Mouse (Mus musculus): Measurements from ENCODE around the gene Celf5. TPM values are rescaled to one million over a fixed set of nuclear protein-coding genes. Genes with fewer than 3 reads are reported as not detected.
"Not testable (repeated sequence)": the region's sequence is repeated elsewhere in the genome, so short reads cannot be mapped to it uniquely, and the experiment has no call there.

The Celf5 gene
- total and polyA plus RNA-seq, 3 experiments, result 0.08 to 0.38 TPM; not detected in 1

- H3K4me3 ChIP-seq (ENCODE audit: control insufficient read depth in 1 of 2, insufficient read depth in 1 of 2, low read depth in 2 of 2, low read length in 2 of 2); DNase-seq (ENCODE audit: low read depth, low spot score); H3K36me3 ChIP-seq (ENCODE audit: control insufficient read depth in 1 of 2, insufficient read depth in 2 of 2, low read length in 2 of 2); H3K9me3 ChIP-seq (replicated peaks; ENCODE audit: insufficient read depth, low read length); H3K9ac ChIP-seq (ENCODE audit: control insufficient read depth, low read depth, low read length, poor library complexity, severe bottlenecking); H3K79me2 ChIP-seq (ENCODE audit: control insufficient read depth, insufficient read depth, low read length, poor library complexity); H3K27ac ChIP-seq (ENCODE audit: control insufficient read depth, low read depth, low read length); H3K4me1 ChIP-seq (ENCODE audit: control insufficient read depth in 1 of 2, insufficient read depth in 2 of 2, low read length in 2 of 2): not testable (repeated sequence)
- TF ChIP-seq CTCF (IDR thresholded peaks at IDR 0.05 in 2 of 3, conservative IDR thresholded peaks at IDR 0.05 in 1 of 3; ENCODE audit: control insufficient read depth in 1 of 3, insufficient read depth in 1 of 3, low read depth in 2 of 3, low read length in 3 of 3, poor library complexity in 1 of 3, severe bottlenecking in 1 of 3), result peak in 1 of 3 experiments; percentile 32; a peak in 2 of 6 replicates
- TF ChIP-seq RAD21 (IDR thresholded peaks at IDR 0.05; ENCODE audit: low read depth, low read length), result peak; percentile 18
- TF ChIP-seq USF1 (IDR thresholded peaks at IDR 0.05; ENCODE audit: low read depth, low read length), result peak; percentile 4; the same call in 1 of the 2 replicates
- TF ChIP-seq SMC3 (IDR thresholded peaks at IDR 0.05; ENCODE audit: low read depth, low read length), result peak; percentile 28; the same call in 1 of the 2 replicates
- H3K27me3 ChIP-seq (ENCODE audit: control insufficient read depth in 1 of 2, insufficient read depth in 2 of 2, low read length in 2 of 2), result peaks cover 0 to 14% of the 10 kb centered on the region in 2 experiments; a peak in 2 of 4 replicates
These were observed 37.0 kb downstream of the Celf5 start for GRCm38 (mm10) chr10:81445516-81445915.

- H3K79me2 ChIP-seq (ENCODE audit: control insufficient read depth, insufficient read depth, low read length, poor library complexity), result no peaks in the 10 kb centered on the region
- H3K27ac ChIP-seq (ENCODE audit: control insufficient read depth, low read depth, low read length), result no peak overlapping the region
- TF ChIP-seq ZKSCAN1 (IDR thresholded peaks at IDR 0.05; ENCODE audit: low read depth, low read length), result no peak
- TF ChIP-seq ELF1 (IDR thresholded peaks at IDR 0.05; ENCODE audit: low read depth, low read length), result no peak
- TF ChIP-seq BHLHE40 (IDR thresholded peaks at IDR 0.05; ENCODE audit: borderline replicate concordance, low read depth, low read length), result no peak
- no peak for TF ChIP-seq NELFE (IDR thresholded peaks at IDR 0.05; ENCODE audit: low read depth, low read length)
- TF ChIP-seq MYC (IDR thresholded peaks at IDR 0.05; ENCODE audit: low read depth, low read length), result no peak
- no peak for TF ChIP-seq MEF2A (IDR thresholded peaks at IDR 0.05; ENCODE audit: extremely low read depth, insufficient replicate concordance, low read depth, low read length, poor library complexity, severe bottlenecking)
- TF ChIP-seq TAL1 (IDR thresholded peaks at IDR 0.05; ENCODE audit: low read length), result no peak
- peak; percentile 50 for TF ChIP-seq RAD21 (IDR thresholded peaks at IDR 0.05; ENCODE audit: low read depth, low read length)
- TF ChIP-seq MXI1 (IDR thresholded peaks at IDR 0.05; ENCODE audit: low read depth, low read length), result no peak
- TF ChIP-seq CTCF (IDR thresholded peaks at IDR 0.05 in 2 of 3, conservative IDR thresholded peaks at IDR 0.05 in 1 of 3; ENCODE audit: control insufficient read depth in 1 of 3, insufficient read depth in 1 of 3, low read depth in 2 of 3, low read length in 3 of 3, poor library complexity in 1 of 3, severe bottlenecking in 1 of 3), result peak in 2 of 3 experiments; percentile 42 to 62; a peak in 4 of 6 replicates
- TF ChIP-seq ZC3H11A (IDR thresholded peaks at IDR 0.05; ENCODE audit: low read depth, low read length), result peak; percentile 22; the same call in 1 of the 2 replicates
- no peak for TF ChIP-seq CHD1 (IDR thresholded peaks at IDR 0.05; ENCODE audit: low read depth, low read length)
- no peak for TF ChIP-seq ZMIZ1 (IDR thresholded peaks at IDR 0.05; ENCODE audit: low read depth, low read length)
- TF ChIP-seq RCOR1 (IDR thresholded peaks at IDR 0.05; ENCODE audit: low read depth, low read length), result no peak
- no peak for TF ChIP-seq TCF12 (IDR thresholded peaks at IDR 0.05; ENCODE audit: low read depth, low read length)
- TF ChIP-seq SMC3 (IDR thresholded peaks at IDR 0.05; ENCODE audit: low read depth, low read length), result peak; percentile 58
- H3K9ac ChIP-seq (ENCODE audit: control insufficient read depth, low read depth, low read length, poor library complexity, severe bottlenecking), result no peak overlapping the region
- H3K36me3 ChIP-seq (ENCODE audit: control insufficient read depth in 1 of 2, insufficient read depth in 2 of 2, low read length in 2 of 2), result no peaks in the 10 kb centered on the region
- no peaks in the 10 kb centered on the region for H3K9me3 ChIP-seq (replicated peaks; ENCODE audit: insufficient read depth, low read length)
- H3K27me3 ChIP-seq (ENCODE audit: control insufficient read depth in 1 of 2, insufficient read depth in 2 of 2, low read length in 2 of 2), result peaks cover 0 to 13% of the 10 kb centered on the region in 2 experiments; a peak in 2 of 4 replicates
- DNase-seq (ENCODE audit: low read depth, low spot score), result peak; percentile 41
- no peak overlapping the region for H3K4me3 ChIP-seq (ENCODE audit: control insufficient read depth in 1 of 2, insufficient read depth in 1 of 2, low read depth in 2 of 2, low read length in 2 of 2)
- no peaks in the 10 kb centered on the region for H3K4me1 ChIP-seq (ENCODE audit: control insufficient read depth in 1 of 2, insufficient read depth in 2 of 2, low read length in 2 of 2)
These were observed 41.5 kb downstream of the Celf5 start for GRCm38 (mm10) chr10:81441019-81441418.
